Mouse (Mus musculus): ENCODE results near the gene Tpk1.
A peak's percentile ranks its signal among the peaks of the same experiment; 100 is the strongest.

Tpk1 gene

GRCm38 (mm10) chr6:43665677-43666546, at the start of gene Tpk1:
Gene Tpk1, minus strand, starts transcription at chr6:43666278.
- peak; percentile 92 for DNase-seq (ENCODE audit: low spot score)

GRCm38 (mm10) chr6:43702810-43703614, 36.9 kb upstream of the Tpk1 start:
- DNase-seq (ENCODE audit: low spot score) = no peak

- no peak for DNase-seq (ENCODE audit: low spot score)
These were observed 25.8 kb upstream of the Tpk1 start for GRCm38 (mm10) chr6:43691863-43692262.

- no peak for DNase-seq (ENCODE audit: low spot score)
These were observed 19.9 kb upstream of the Tpk1 start for GRCm38 (mm10) chr6:43685985-43686384.

- no peak for DNase-seq (ENCODE audit: low spot score)
These were observed 16.5 kb upstream of the Tpk1 start for GRCm38 (mm10) chr6:43682535-43682934.

- DNase-seq (ENCODE audit: low spot score) = no peak
These were observed 12.7 kb upstream of the Tpk1 start for GRCm38 (mm10) chr6:43678689-43679212.

GRCm38 (mm10) chr6:43677566-43677965, 11.5 kb upstream of the Tpk1 start:
- DNase-seq (ENCODE audit: low spot score) = no peak

- DNase-seq (ENCODE audit: low spot score) = no peak
These were observed 10.1 kb upstream of the Tpk1 start for GRCm38 (mm10) chr6:43676139-43676538.

- DNase-seq (ENCODE audit: low spot score) = no peak
These were observed 9.1 kb upstream of the Tpk1 start for GRCm38 (mm10) chr6:43674986-43675760.

- no peak for DNase-seq (ENCODE audit: low spot score)
These were observed 4.9 kb upstream of the Tpk1 start for GRCm38 (mm10) chr6:43670939-43671338.

GRCm38 (mm10) chr6:43667681-43668080, 1.6 kb upstream of the Tpk1 start:
- no peak for DNase-seq (ENCODE audit: low spot score)

GRCm38 (mm10) chr6:43666611-43667400, 728 bp upstream of the Tpk1 start:
- DNase-seq (ENCODE audit: low spot score) = no peak

GRCm38 (mm10) chr6:43661822-43662221, 4.3 kb downstream of the Tpk1 start:
- DNase-seq (ENCODE audit: low spot score) = no peak

- no peak for DNase-seq (ENCODE audit: low spot score)
These were observed 7.8 kb downstream of the Tpk1 start for GRCm38 (mm10) chr6:43658290-43658689.

GRCm38 (mm10) chr6:43657845-43658244, 8.2 kb downstream of the Tpk1 start:
- no peak for DNase-seq (ENCODE audit: low spot score)

- no peak for DNase-seq (ENCODE audit: low spot score)
These were observed 11.1 kb downstream of the Tpk1 start for GRCm38 (mm10) chr6:43654876-43655456.

- no peak for DNase-seq (ENCODE audit: low spot score)
These were observed 16.6 kb downstream of the Tpk1 start for GRCm38 (mm10) chr6:43649516-43649915.

- no peak for DNase-seq (ENCODE audit: low spot score)
These were observed 20.4 kb downstream of the Tpk1 start for GRCm38 (mm10) chr6:43645674-43646073.

GRCm38 (mm10) chr6:43645105-43645504, 21.0 kb downstream of the Tpk1 start:
- no peak for DNase-seq (ENCODE audit: low spot score)

- no peak for DNase-seq (ENCODE audit: low spot score)
These were observed 22.4 kb downstream of the Tpk1 start for GRCm38 (mm10) chr6:43643718-43644117.

- no peak for DNase-seq (ENCODE audit: low spot score)
These were observed 23.7 kb downstream of the Tpk1 start for GRCm38 (mm10) chr6:43642375-43642774.
